Mouse (Mus musculus): ENCODE measurements at regions not wholly inside any gene's neighbourhood (a gene's known extent, or its start where the extent isn't known, plus 50 kb on each side); places are given as distances from the start of the nearest gene placed in this dataset.

GRCm38 (mm10) chr7:82047456-82047855, 55.4 kb upstream of the Bnc1 start:
- Histone ChIP-seq H3K27ac (ENCODE audit: low read depth, low read length) (no peak overlapping the region), H3K9me3 (ENCODE audit: control insufficient read depth, low read length) (no peaks in the 10 kb centered on the region), H3K9ac (ENCODE audit: low read depth, low read length) (no peak overlapping the region), H3K4me1 (replicated peaks; ENCODE audit: control insufficient read depth, insufficient read depth, low read length) (no peaks in the 10 kb centered on the region), H3K27me3 (ENCODE audit: control insufficient read depth, insufficient read depth, low read length) (no peaks in the 10 kb centered on the region), H3K4me2 (replicated peaks; ENCODE audit: low read depth, low read length) (no peak overlapping the region), H3K4me3 (ENCODE audit: low read depth, low read length) (no peak overlapping the region), H3K36me3 (ENCODE audit: control insufficient read depth, insufficient read depth, low read length) (no peaks in the 10 kb centered on the region)
- ATAC-seq (ENCODE audit: low FRiP score) = no peak
- DNase-seq (ENCODE audit: low spot score) = no peak
- WGBS = 90% methylated on average over 4 of the region's 5 CpGs

DNA sequence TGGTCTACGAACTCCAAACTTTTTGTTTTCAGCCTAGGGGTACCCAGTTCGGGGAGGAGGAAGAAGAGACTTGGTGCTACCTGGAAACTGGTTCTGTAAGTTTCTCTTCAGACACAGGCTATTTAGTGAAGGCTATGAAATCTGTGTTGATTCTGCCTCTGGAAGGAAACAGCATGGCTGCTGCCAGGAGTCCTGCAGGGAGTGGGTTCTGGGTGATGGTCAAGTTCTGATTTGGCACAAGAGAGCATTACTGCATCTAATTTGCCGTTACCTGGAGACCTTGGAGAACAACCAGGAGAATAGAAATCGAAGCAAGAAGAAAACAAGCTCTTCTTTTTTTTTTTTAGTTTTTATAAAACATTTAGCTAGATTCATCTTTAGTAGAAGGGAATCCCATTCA, 61.3 kb upstream of the Bnc1 start:
- WGBS = 82% methylated on average over 4 of the region's 4 CpGs

DNA sequence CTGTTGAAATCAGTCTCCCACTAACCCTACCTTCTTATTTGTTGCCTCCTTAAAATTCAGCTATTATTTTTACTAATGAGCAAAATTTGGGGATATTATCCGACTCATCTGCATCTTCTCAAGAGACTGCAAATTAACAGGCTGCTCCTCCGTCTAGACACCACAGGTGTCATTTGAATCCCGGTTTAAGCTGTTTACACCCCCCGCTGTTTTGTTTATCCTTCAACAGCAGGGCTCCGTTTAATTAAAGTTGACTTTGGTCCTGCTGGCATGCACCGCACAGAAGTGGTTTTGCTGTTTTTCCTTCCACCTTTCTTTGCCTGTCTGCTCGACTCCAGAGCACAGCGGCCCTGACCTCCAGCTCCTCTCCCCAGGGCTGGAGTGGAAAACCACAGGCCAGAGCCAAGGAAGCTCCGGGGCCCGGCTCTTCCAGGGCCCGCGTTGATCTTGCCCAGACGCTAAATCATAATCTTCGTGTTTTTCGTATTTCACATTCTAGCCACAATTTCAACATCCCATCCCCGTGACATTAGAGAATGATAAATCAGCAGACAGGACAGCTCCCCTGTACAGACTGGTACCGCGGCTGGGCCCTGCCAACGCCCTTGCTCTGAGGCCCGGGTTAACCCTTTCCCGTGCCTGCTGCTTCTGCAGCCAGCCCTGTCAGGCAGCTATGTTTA, 64.6 kb upstream of the Bnc1 start:
- 0 out of 2 replicates have a peak, but pooled peaks cover 4% of the 10 kb centered on the region for H3K4me1 ChIP-seq (replicated peaks; ENCODE audit: control insufficient read depth, insufficient read depth, low read length)
- no peak overlapping the region for H3K27ac ChIP-seq (ENCODE audit: low read depth, low read length)
- peak overlapping the region; percentile 18; the same call in 1 of the 2 replicates for H3K4me3 ChIP-seq (ENCODE audit: low read depth, low read length)
- H3K27me3 ChIP-seq (ENCODE audit: control insufficient read depth, insufficient read depth, low read length) = no peaks in the 10 kb centered on the region
- ATAC-seq (ENCODE audit: low FRiP score) = no peak
- no peaks in the 10 kb centered on the region for H3K9me3 ChIP-seq (ENCODE audit: control insufficient read depth, low read length)
- no peak overlapping the region for H3K9ac ChIP-seq (ENCODE audit: low read depth, low read length)
- 3% methylated on average over 21 of the region's 21 CpGs for WGBS
- H3K4me2 ChIP-seq (replicated peaks; ENCODE audit: low read depth, low read length) = peak overlapping the region; percentile 39
- peak; percentile 62 for DNase-seq (ENCODE audit: low spot score)
- no peaks in the 10 kb centered on the region for H3K36me3 ChIP-seq (ENCODE audit: control insufficient read depth, insufficient read depth, low read length)

More for the DNA sequence above, 61.3 kb upstream of the Bnc1 start:
- Histone ChIP-seq H3K36me3 (ENCODE audit: control insufficient read depth, insufficient read depth, low read length) (no peaks in the 10 kb centered on the region), H3K27ac (ENCODE audit: low read depth, low read length) (no peak overlapping the region), H3K9me3 (ENCODE audit: control insufficient read depth, low read length) (no peaks in the 10 kb centered on the region), H3K9ac (ENCODE audit: low read depth, low read length) (no peak overlapping the region), H3K4me2 (replicated peaks; ENCODE audit: low read depth, low read length) (no peak overlapping the region), H3K4me3 (ENCODE audit: low read depth, low read length) (no peak overlapping the region), H3K27me3 (ENCODE audit: control insufficient read depth, insufficient read depth, low read length) (no peaks in the 10 kb centered on the region), H3K4me1 (replicated peaks; ENCODE audit: control insufficient read depth, insufficient read depth, low read length) (0 out of 2 replicates have a peak, but pooled peaks cover 4% of the 10 kb centered on the region)
- DNase-seq (ENCODE audit: low spot score) = no peak
- ATAC-seq (ENCODE audit: low FRiP score) = no peak

DNA sequence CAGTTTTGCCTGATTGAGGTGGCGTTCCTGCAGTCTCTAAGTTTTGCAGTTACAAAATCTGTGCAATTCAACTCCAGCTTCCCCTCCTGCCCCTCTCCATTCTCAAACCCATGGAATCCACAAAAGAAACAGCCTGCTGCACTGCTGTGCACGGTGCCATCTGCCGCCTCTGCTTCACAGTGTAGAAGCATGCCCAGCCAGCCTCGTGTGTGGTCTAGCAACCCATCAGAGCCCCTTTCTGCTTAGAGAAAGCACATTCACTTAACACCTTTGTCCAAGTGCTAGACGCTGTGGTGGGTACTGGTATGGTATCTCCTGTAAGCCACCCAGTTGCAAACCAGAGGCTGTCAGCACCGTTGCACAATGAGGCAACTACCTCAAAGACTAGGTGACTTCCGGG, 71.3 kb upstream of the Bnc1 start:
- no peak overlapping the region for H3K4me2 ChIP-seq (replicated peaks; ENCODE audit: low read depth, low read length)
- H3K36me3 ChIP-seq (ENCODE audit: control insufficient read depth, insufficient read depth, low read length) = no peaks in the 10 kb centered on the region
- H3K9me3 ChIP-seq (ENCODE audit: control insufficient read depth, low read length) = no peaks in the 10 kb centered on the region
- WGBS = 76% methylated on average over 7 of the region's 7 CpGs
- no peaks in the 10 kb centered on the region for H3K27me3 ChIP-seq (ENCODE audit: control insufficient read depth, insufficient read depth, low read length)
- DNase-seq (ENCODE audit: low spot score) = no peak
- H3K9ac ChIP-seq (ENCODE audit: low read depth, low read length) = no peak overlapping the region
- ATAC-seq (ENCODE audit: low FRiP score) = no peak
- H3K4me3 ChIP-seq (ENCODE audit: low read depth, low read length) = no peak overlapping the region
- H3K27ac ChIP-seq (ENCODE audit: low read depth, low read length) = no peak overlapping the region
- H3K4me1 ChIP-seq (replicated peaks; ENCODE audit: control insufficient read depth, insufficient read depth, low read length) = no peaks in the 10 kb centered on the region

GRCm38 (mm10) chr7:82069629-82070450, 77.7 kb upstream of the Bnc1 start:
- Histone ChIP-seq H3K4me3 (ENCODE audit: low read depth, low read length) (no peak overlapping the region), H3K9ac (ENCODE audit: low read depth, low read length) (no peak overlapping the region), H3K9me3 (ENCODE audit: control insufficient read depth, low read length) (no peaks in the 10 kb centered on the region), H3K4me2 (replicated peaks; ENCODE audit: low read depth, low read length) (no peak overlapping the region), H3K27me3 (ENCODE audit: control insufficient read depth, insufficient read depth, low read length) (no peaks in the 10 kb centered on the region), H3K36me3 (ENCODE audit: control insufficient read depth, insufficient read depth, low read length) (no peaks in the 10 kb centered on the region), H3K4me1 (replicated peaks; ENCODE audit: control insufficient read depth, insufficient read depth, low read length) (no peaks in the 10 kb centered on the region), H3K27ac (ENCODE audit: low read depth, low read length) (no peak overlapping the region)
- ATAC-seq (ENCODE audit: low FRiP score) (no peak), DNase-seq (ENCODE audit: low spot score) (no peak)
- 63% methylated on average over 7 of the region's 7 CpGs for WGBS

GRCm38 (mm10) chr7:82070946-82071727, 79.0 kb upstream of the Bnc1 start:
- WGBS = 84% methylated on average over 10 of the region's 10 CpGs
- H3K4me3 ChIP-seq (ENCODE audit: low read depth, low read length) = no peak overlapping the region
- no peak for DNase-seq (ENCODE audit: low spot score)
- no peak for ATAC-seq (ENCODE audit: low FRiP score)
- H3K4me1 ChIP-seq (replicated peaks; ENCODE audit: control insufficient read depth, insufficient read depth, low read length) = no peaks in the 10 kb centered on the region
- no peaks in the 10 kb centered on the region for H3K36me3 ChIP-seq (ENCODE audit: control insufficient read depth, insufficient read depth, low read length)
- H3K9ac ChIP-seq (ENCODE audit: low read depth, low read length) = no peak overlapping the region
- no peaks in the 10 kb centered on the region for H3K9me3 ChIP-seq (ENCODE audit: control insufficient read depth, low read length)
- H3K4me2 ChIP-seq (replicated peaks; ENCODE audit: low read depth, low read length) = no peak overlapping the region
- H3K27ac ChIP-seq (ENCODE audit: low read depth, low read length) = no peak overlapping the region
- H3K27me3 ChIP-seq (ENCODE audit: control insufficient read depth, insufficient read depth, low read length) = no peaks in the 10 kb centered on the region

DNA sequence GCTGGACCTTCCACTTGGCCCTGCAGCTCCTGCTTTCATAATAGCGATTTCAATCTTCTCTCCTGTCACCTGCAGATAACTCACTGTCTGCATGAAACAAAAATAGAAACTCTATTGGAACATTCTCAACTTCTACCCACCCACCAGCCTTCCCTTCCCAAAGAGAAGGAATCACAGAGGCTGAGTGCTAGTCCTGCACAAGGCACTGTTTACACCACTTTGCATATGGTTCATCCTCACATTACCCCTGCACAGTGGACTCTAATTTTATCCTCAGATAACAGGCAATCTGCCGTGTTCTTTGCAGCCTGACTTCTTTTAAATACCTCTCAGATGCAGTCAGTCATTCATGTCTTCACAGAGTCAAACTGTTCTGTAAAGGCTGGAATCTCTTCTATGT, 83.3 kb upstream of the Bnc1 start:
- ATAC-seq (ENCODE audit: low FRiP score) (no peak), DNase-seq (ENCODE audit: low spot score) (no peak)
- no peaks in the 10 kb centered on the region for H3K27me3 ChIP-seq (ENCODE audit: control insufficient read depth, insufficient read depth, low read length)
- H3K4me2 ChIP-seq (replicated peaks; ENCODE audit: low read depth, low read length) = no peak overlapping the region
- H3K9me3 ChIP-seq (ENCODE audit: control insufficient read depth, low read length) = no peaks in the 10 kb centered on the region
- no peak overlapping the region for H3K4me3 ChIP-seq (ENCODE audit: low read depth, low read length)
- WGBS = 93% methylated on average over 2 of the region's 2 CpGs
- H3K4me1 ChIP-seq (replicated peaks; ENCODE audit: control insufficient read depth, insufficient read depth, low read length) = no peaks in the 10 kb centered on the region
- no peak overlapping the region for H3K27ac ChIP-seq (ENCODE audit: low read depth, low read length)
- no peaks in the 10 kb centered on the region for H3K36me3 ChIP-seq (ENCODE audit: control insufficient read depth, insufficient read depth, low read length)
- H3K9ac ChIP-seq (ENCODE audit: low read depth, low read length) = no peak overlapping the region

DNA sequence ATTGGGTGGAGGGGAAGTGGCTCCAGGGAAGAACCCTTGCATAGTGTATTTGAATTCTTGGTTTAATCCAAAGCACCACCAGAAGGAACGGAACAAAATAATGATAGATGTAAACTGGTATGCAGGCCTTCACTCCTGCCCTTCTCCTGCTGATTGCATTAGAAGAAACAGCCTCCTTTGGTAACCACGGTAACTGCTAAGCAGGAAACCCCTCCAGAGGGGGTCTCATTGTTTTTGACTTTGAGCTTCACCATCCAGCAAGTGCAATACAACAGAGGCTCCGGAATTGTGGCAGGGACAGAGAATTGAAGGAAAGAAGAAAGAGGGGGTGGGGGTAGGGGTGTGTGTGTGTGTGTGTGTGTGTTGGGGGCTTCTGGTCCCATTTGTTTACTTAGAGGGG, 89.8 kb upstream of the Bnc1 start:
- Histone ChIP-seq H3K27ac (ENCODE audit: low read depth, low read length) (no peak overlapping the region), H3K36me3 (ENCODE audit: control insufficient read depth, insufficient read depth, low read length) (no peaks in the 10 kb centered on the region), H3K9ac (ENCODE audit: low read depth, low read length) (no peak overlapping the region), H3K4me2 (replicated peaks; ENCODE audit: low read depth, low read length) (no peak overlapping the region), H3K9me3 (ENCODE audit: control insufficient read depth, low read length) (no peaks in the 10 kb centered on the region), H3K27me3 (ENCODE audit: control insufficient read depth, insufficient read depth, low read length) (no peaks in the 10 kb centered on the region), H3K4me3 (ENCODE audit: low read depth, low read length) (no peak overlapping the region), H3K4me1 (replicated peaks; ENCODE audit: control insufficient read depth, insufficient read depth, low read length) (no peaks in the 10 kb centered on the region)
- 14% methylated on average over 3 of the region's 3 CpGs for WGBS
- ATAC-seq (ENCODE audit: low FRiP score) (no peak), DNase-seq (ENCODE audit: low spot score) (peak; percentile 26)

Measured in hindbrain, embryonic 11.5 days (tissue).